Mouse (Mus musculus) embryonic fibroblast, embryonic 13.5 days (primary cell): ENCODE results near the gene Fbl.
"Not testable (repeated sequence)": the region's sequence is repeated elsewhere in the genome, so short reads cannot be mapped to it uniquely, and the experiment has no call there.

Experiments used
- CTCF ChIP-seq: IDR thresholded peaks from 2 replicates; pipeline ENCODE4 v1.5.1; 2011; ENCODE audit warnings: mild to moderate bottlenecking, control low read depth, low read length, moderate library complexity, borderline replicate concordance; ENCODE audit not compliant: insufficient read depth
- POLR2A ChIP-seq: IDR thresholded peaks from 2 replicates; pipeline ENCODE4 v1.6.1; 2011; ENCODE audit warnings: low read depth, mild to moderate bottlenecking, control low read depth, low read length, moderate library complexity

DNA sequence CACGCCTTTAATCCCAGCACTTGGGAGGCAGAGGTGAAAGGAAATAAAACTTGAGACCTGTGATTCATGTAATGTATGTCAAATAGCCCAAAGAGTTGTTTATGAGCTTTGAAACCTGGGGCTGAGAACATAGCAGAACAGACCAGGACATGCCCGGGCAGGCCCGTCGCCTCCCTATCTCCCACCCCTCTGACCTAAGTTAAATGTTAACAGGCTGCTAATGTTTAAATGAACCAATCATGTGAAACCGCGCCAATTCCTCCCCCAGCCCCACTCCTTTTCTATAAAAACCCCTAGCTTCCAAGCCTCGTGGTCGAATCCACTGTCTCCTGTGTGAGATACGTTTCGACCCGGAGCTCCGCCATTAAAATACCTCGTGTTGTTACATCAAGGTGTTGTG, 48.3 kb downstream of the Fbl start:
- TF ChIP-seq CTCF, POLR2A: not testable (repeated sequence)
